Mouse (Mus musculus): ENCODE data around the gene Gm26566.

Gene Gm26566

DNA sequence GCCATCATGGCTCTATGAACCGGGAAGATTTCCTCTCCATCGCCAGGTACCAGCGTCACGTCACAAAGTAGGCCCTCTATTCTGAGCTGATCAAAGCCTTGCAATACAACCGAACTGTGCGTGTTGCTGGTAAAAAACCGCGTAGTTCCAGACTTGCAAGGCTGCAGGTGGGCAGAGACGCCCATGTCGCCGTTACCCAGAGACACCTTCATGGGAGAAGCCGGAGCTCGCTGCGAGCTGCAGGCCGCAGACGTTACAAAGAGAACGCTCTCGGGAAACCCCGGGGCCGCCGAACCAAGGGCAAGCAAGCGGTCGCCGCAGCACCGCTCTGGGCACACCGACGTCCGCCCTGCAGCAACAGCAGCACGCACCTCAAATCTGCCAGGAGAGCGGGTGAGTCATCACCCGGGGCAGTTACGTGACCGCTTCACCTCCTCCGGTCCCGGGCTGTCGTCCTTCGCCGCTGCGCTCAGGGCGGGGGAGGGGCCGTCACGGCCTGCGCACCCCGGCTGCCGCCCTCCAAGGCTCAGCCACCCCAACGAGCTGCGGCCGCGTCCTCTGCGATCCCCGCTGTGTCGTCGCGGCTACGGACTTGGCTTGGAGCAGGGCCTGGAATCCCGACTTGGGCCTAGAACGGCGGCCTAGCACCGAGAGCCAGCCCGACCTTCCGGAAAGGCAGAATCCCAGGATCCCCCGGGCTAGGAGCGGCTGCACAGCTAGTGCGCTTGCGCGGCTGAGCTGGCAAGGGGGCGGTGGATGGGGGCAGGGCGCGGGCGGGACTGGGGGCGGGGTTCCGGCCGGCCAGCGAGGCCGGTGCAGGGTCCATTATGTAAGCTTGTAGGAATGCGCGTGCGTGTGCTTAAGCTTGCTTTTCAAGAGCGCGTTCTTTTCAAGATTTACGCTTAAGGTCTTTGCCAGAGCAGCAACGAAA lies at the start of gene Gm26566, which contains the start of gene Klhl9:
Gm26566 (plus strand) TSS at position 15 of the 931 bp plus-strand sequence.
Klhl9 (minus strand) TSS at position 675 of the 931 bp plus-strand sequence.
- DNase-seq (ENCODE audit: low spot score in 2 of 2), result peak; percentile 92 to 93

DNA sequence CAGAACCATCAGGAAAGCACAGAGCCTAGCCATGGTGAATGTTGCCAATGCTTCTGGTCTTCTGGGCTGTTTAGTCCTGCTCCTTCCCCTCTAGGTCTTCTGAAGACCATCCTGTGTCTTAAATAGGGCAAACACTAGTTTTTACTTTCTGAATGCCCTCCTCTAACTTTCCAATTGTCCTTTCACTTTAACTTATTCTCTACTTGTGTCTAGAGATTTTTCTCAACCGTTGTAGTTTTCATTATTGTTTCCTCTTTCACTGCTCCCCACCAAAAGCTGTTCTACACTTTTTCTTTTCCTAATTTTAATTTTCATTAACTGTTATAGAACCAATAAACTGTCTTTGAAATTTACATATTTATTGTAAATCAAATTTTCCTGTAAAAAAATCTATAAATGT lies 44.8 kb upstream of the Gm26566 start, which contains the start of gene Ifna16:
Ifna16 (minus strand) TSS at position 101 of the 400 bp plus-strand sequence.
- no peak for DNase-seq (ENCODE audit: low spot score in 2 of 2)

GRCm38 (mm10) chr4:88680362-88680761 lies 41.2 kb upstream of the Gm26566 start:
- no peak for DNase-seq (ENCODE audit: low spot score in 2 of 2)

DNA sequence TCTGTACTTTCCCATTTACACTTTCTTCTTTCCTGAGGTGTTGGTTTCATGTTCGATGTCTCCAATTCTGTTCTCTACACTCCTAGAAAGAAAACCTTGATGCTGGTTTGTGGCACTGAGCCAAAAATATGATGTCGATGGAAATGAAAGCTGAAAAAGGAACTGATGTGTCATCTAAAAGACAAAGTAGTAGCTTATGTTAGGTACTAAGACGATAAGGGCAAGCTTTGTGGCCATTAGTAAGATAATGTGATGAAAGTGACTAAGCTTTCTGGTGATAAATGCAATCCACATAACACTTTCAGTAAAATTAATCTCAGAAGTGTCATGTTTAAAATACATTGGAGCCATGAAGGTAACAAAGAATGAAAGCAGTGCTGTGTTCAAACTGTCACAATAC lies 40.3 kb upstream of the Gm26566 start:
- DNase-seq (ENCODE audit: low spot score in 2 of 2), result no peak

GRCm38 (mm10) chr4:88683812-88684211 lies 37.8 kb upstream of the Gm26566 start, which contains the start of gene Ifna2:
Ifna2 (minus strand) TSS chr4:88683912.
- DNase-seq (ENCODE audit: low spot score in 2 of 2), result no peak

- DNase-seq (ENCODE audit: low spot score in 2 of 2), result no peak
Observed at GRCm38 (mm10) chr4:88691259-88691658, 30.3 kb upstream of the Gm26566 start, which contains the start of gene Ifnab. Ifnab (minus strand) TSS chr4:88691359.

- no peak for DNase-seq (ENCODE audit: low spot score in 2 of 2)
Observed at GRCm38 (mm10) chr4:88692537-88692936, 29.1 kb upstream of the Gm26566 start.

GRCm38 (mm10) chr4:88693392-88693791 lies 28.2 kb upstream of the Gm26566 start:
- no peak for DNase-seq (ENCODE audit: low spot score in 2 of 2)

- peak; percentile 38 to 63 for DNase-seq (ENCODE audit: low spot score in 2 of 2)
Observed at GRCm38 (mm10) chr4:88696237-88696884, 25.2 kb upstream of the Gm26566 start.

GRCm38 (mm10) chr4:88697108-88697507 lies 24.5 kb upstream of the Gm26566 start:
- no peak for DNase-seq (ENCODE audit: low spot score in 2 of 2)

DNA sequence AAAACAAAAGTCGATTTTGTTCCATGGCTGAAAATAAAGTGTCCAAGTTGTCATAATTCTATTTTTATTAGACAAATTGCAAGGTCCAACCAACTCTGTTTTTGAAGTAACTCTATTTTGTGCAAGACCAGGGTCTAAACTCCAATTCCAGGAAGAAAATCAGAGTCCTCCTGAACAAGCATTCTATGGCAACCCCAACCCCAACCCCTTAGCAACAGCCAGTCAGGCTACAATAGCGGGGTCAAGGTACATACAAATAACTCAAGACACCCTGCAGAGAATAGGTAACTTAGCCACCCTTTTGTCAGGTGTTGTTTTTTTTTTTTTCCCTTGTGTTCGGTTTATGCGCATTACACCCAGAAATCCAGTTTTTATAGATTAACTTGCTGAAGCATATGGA lies 23.9 kb upstream of the Gm26566 start:
- no peak for DNase-seq (ENCODE audit: low spot score in 2 of 2)

DNA sequence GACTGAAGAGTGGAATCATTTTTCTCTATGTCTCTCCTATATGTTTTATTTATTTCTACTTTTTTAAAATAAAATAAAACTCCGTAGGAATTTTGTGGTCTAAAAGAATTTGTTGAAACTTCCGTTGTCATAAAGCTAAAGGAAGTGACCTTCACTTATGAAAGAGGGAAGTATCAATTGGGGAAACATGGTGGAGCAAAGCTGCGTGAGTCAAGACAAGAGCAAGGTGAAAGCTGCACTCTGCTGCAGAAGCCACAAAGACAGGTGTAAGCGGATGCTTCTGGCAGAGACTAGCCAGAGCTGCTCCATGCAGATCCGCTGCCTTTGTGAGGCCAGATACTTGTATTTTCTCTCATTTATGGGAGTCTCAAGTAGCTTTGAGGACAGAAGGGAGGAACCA lies 22.8 kb upstream of the Gm26566 start:
- DNase-seq (ENCODE audit: low spot score in 2 of 2), result no peak

- DNase-seq (ENCODE audit: low spot score in 2 of 2), result no peak
Observed at GRCm38 (mm10) chr4:88699301-88699700, 22.3 kb upstream of the Gm26566 start.

- DNase-seq (ENCODE audit: low spot score in 2 of 2), result peak in 1 of 2 experiments; percentile 34
Observed at GRCm38 (mm10) chr4:88705924-88706323, 15.7 kb upstream of the Gm26566 start.

GRCm38 (mm10) chr4:88707128-88707826 lies 14.3 kb upstream of the Gm26566 start:
- no peak for DNase-seq (ENCODE audit: low spot score in 2 of 2)

DNA sequence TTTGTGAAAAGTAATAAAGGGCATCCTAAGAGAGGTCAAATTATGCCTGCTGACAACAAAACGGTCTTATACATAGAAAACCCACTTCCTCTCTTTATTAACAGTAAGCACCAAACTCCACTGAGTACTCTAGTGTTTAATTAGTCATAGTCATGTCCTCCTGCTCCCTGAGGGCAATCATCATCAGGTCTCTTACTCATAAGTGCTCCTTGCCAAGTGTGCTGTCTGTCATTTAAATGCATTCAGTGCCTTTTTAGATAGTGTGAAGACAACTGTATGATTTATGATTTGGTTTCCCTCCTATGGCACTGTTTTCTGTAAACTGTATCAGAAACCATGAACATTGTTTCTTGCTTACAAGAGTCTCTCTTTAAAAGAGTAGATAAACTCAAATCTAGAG lies 7.3 kb upstream of the Gm26566 start:
- DNase-seq (ENCODE audit: low spot score in 2 of 2), result no peak

- no peak for DNase-seq (ENCODE audit: low spot score in 2 of 2)
Observed at GRCm38 (mm10) chr4:88715059-88715458, 6.5 kb upstream of the Gm26566 start.

DNA sequence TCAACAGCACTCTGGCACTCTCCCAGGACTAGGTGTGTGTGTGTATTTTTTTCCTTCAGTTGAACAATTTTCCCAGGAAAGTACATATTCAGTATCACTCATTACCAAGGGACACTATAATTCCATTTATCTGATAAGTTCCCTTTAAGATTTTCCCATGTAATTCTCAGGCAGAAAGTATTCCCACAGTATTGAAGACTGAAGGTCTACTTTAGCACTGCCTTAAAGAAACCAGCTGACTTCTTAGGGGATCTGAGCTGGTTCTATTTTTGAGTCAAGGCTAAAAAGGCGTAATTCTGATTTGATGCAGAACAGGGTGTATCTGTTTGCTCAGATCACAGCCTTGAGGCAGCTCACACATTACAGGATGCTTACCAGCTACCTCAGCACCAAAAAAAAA lies 2.9 kb upstream of the Gm26566 start:
- no peak for DNase-seq (ENCODE audit: low spot score in 2 of 2)

GRCm38 (mm10) chr4:88723497-88724090 lies 2.0 kb downstream of the Gm26566 start:
- DNase-seq (ENCODE audit: low spot score in 2 of 2), result no peak

DNA sequence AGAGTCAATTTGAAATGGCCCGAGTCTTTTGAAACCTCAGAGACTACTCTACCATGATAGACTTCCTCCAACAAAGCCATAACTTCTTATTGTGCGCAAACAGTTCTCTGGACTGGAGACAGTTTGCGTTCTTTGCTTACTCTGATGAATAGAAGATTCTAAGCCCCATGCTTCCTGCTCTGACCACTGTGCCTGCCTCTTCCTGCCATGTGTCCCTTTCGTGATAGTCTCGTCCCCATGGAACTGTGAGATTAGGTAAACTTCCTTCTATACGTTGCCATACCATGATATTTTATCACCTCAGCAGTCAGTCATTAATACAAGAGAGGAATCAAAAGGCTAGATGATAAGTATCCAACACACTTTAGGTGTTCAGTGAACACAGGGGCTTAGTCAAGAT lies 5.1 kb downstream of the Gm26566 start:
- no peak for DNase-seq (ENCODE audit: low spot score in 2 of 2)

GRCm38 (mm10) chr4:88727324-88727723 lies 5.7 kb downstream of the Gm26566 start:
- no peak for DNase-seq (ENCODE audit: low spot score in 2 of 2)

DNA sequence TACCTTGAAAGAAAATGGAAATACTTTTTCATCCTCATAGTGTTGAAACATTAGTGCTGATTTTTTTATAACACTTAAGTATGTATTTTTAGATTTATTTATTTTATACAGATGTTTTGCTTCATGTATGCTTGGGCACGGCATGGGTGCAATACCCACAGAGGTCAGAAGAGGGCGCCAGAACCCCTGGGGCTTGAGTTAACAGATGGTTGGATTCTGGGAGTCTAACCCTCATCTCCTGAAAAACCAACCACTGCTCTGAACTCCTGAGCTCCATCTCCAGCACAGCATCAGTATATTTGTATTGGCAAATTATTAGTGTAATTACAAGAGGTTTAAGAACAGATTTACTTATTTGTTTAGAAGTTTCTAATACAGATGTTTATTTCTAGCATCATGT lies 16.9 kb downstream of the Gm26566 start:
- DNase-seq (ENCODE audit: low spot score in 2 of 2), result peak in 1 of 2 experiments; percentile 63
